Mouse (Mus musculus) intestine, embryonic 15.5 days (tissue): ENCODE data around the gene Ipo9. TPM values are rescaled to one million over a fixed set of nuclear protein-coding genes. Genes with fewer than 3 reads are reported as not detected.

Experiments used
- ATAC-seq: fragments of 200-750 bp; cut with Nextera tagmentation; 2 replicates; pipeline ENCODE4 v1.8.0; 2017; ENCODE audit warnings: moderate TSS enrichment, moderate library complexity
- H3K27ac ChIP-seq: fragments of 300-500 bp; sonication (generic); 2 replicates; pipeline ENCODE4 v1.5.1; 2015; ENCODE audit warnings: mild to moderate bottlenecking, inconsistent platforms
- H3K27me3 ChIP-seq: fragments of 300-500 bp; sonication (generic); replicated peaks from 2 replicates; pipeline ENCODE4 v1.6.1; 2015; ENCODE audit warnings: inconsistent platforms
- H3K36me3 ChIP-seq: fragments of 300-500 bp; sonication (generic); 2 replicates; pipeline ENCODE4 v1.6.1; 2015; ENCODE audit warnings: inconsistent platforms
- H3K4me1 ChIP-seq: fragments of 300-500 bp; sonication (generic); replicated peaks from 2 replicates; pipeline ENCODE4 v1.6.1; 2015; ENCODE audit warnings: inconsistent platforms
- H3K4me2 ChIP-seq: fragments of 300-500 bp; sonication (generic); replicated peaks from 2 replicates; pipeline ENCODE4 v1.6.1; 2015; ENCODE audit warnings: mild to moderate bottlenecking, inconsistent platforms
- H3K4me3 ChIP-seq: fragments of 300-500 bp; sonication (generic); replicated peaks from 2 replicates; pipeline ENCODE4 v1.5.1; 2015; ENCODE audit warnings: inconsistent platforms
- H3K9ac ChIP-seq: fragments of 300-500 bp; sonication (generic); 2 replicates; pipeline ENCODE4 v1.6.1; 2015; ENCODE audit warnings: inconsistent platforms
- H3K9me3 ChIP-seq: fragments of 300-500 bp; sonication (generic); 2 replicates; pipeline ENCODE4 v1.6.1; 2016; ENCODE audit warnings: inconsistent platforms
- WGBS: fragments of 180-500 bp; shearing (Covaris S2); methylation state at CpG from one replicate; pipeline ENCODE4 v1.1.7; 2015; 5-methylcytosine and 5-hydroxymethylcytosine counted together
- polyA plus RNA-seq: library from polyadenylated mRNA; unstranded; fragments of >200 nt; fragmentation: Nextera tagmentation; extraction: Ambion mirVana; gene quantifications from 2 replicates; pipeline ENCODE4 v1.2.1, GENCODE M21; 2015

The Ipo9 gene
- polyA plus RNA-seq, result 85.6 and 92.2 TPM in 2 replicates

GRCm38 (mm10) chr1:135429901-135430668 lies at the start of gene Ipo9:
Ipo9 (minus strand) TSS chr1:135430499.
- H3K9ac ChIP-seq, result peak within 1 kb of the TSS; percentile 93
- peak within 1 kb of the TSS; percentile 94 for H3K4me3 ChIP-seq
- under 1% methylated on average over 65 of the region's 65 CpGs for WGBS
- 0 out of 2 replicates have a peak, but pooled peaks cover 3% of the 10 kb centered on the region for H3K36me3 ChIP-seq
- peak within 1 kb of the TSS; percentile 73 for H3K4me2 ChIP-seq
- no peaks in the 10 kb centered on the region for H3K27me3 ChIP-seq
- peak; percentile 99 for ATAC-seq
- H3K27ac ChIP-seq, result peak within 1 kb of the TSS; percentile 90
- peaks cover 22% of the 10 kb centered on the region for H3K4me1 ChIP-seq
- H3K9me3 ChIP-seq, result no peaks in the 10 kb centered on the region

GRCm38 (mm10) chr1:135475571-135475895 lies 45.2 kb upstream of the Ipo9 start:
- Histone ChIP-seq H3K9ac (no peak overlapping the region), H3K4me3 (no peak overlapping the region), H3K27ac (no peak overlapping the region), H3K4me2 (no peak overlapping the region), H3K27me3 (no peaks in the 10 kb centered on the region), H3K36me3 (0 out of 2 replicates have a peak, but pooled peaks cover 2% of the 10 kb centered on the region), H3K9me3 (no peaks in the 10 kb centered on the region), H3K4me1 (no peaks in the 10 kb centered on the region)
- ATAC-seq, result no peak
- WGBS, result 85% methylated on average over 7 of the region's 7 CpGs

- ATAC-seq, result no peak
- H3K4me1 ChIP-seq, result no peaks in the 10 kb centered on the region
- H3K9ac ChIP-seq, result no peak overlapping the region
- WGBS, result 67% methylated on average over 15 of the region's 15 CpGs
- H3K4me2 ChIP-seq, result no peak overlapping the region
- no peaks in the 10 kb centered on the region for H3K9me3 ChIP-seq
- H3K36me3 ChIP-seq, result 0 out of 2 replicates have a peak, but pooled peaks cover 2% of the 10 kb centered on the region
- no peak overlapping the region for H3K4me3 ChIP-seq
- H3K27me3 ChIP-seq, result no peaks in the 10 kb centered on the region
- H3K27ac ChIP-seq, result no peak overlapping the region
Measured at GRCm38 (mm10) chr1:135474861-135475570, 44.7 kb upstream of the Ipo9 start.

- peaks cover 14% of the 10 kb centered on the region for H3K36me3 ChIP-seq
- no peak overlapping the region for H3K27ac ChIP-seq
- no peak overlapping the region for H3K4me2 ChIP-seq
- no peak for ATAC-seq
- H3K27me3 ChIP-seq, result no peaks in the 10 kb centered on the region
- H3K9me3 ChIP-seq, result no peaks in the 10 kb centered on the region
- no peaks in the 10 kb centered on the region for H3K4me1 ChIP-seq
- 49% methylated on average over 5 of the region's 5 CpGs for WGBS
- H3K9ac ChIP-seq, result no peak overlapping the region
- H3K4me3 ChIP-seq, result no peak overlapping the region
Measured at GRCm38 (mm10) chr1:135472536-135472935, 42.2 kb upstream of the Ipo9 start.

- Histone ChIP-seq H3K4me1 (no peaks in the 10 kb centered on the region), H3K36me3 (peaks cover 22% of the 10 kb centered on the region), H3K4me3 (no peak overlapping the region), H3K27ac (no peak overlapping the region), H3K4me2 (no peak overlapping the region), H3K9me3 (no peaks in the 10 kb centered on the region), H3K9ac (no peak overlapping the region), H3K27me3 (no peaks in the 10 kb centered on the region)
- ATAC-seq, result no peak
- WGBS, result 82% methylated on average over 5 of the region's 5 CpGs
Measured at GRCm38 (mm10) chr1:135471742-135472141, 41.4 kb upstream of the Ipo9 start.

GRCm38 (mm10) chr1:135470546-135470945 lies 40.2 kb upstream of the Ipo9 start:
- H3K4me1 ChIP-seq, result no peaks in the 10 kb centered on the region
- 93% methylated on average over 13 of the region's 13 CpGs for WGBS
- H3K36me3 ChIP-seq, result peaks cover 22% of the 10 kb centered on the region

GRCm38 (mm10) chr1:135467462-135467861 lies 37.2 kb upstream of the Ipo9 start:
- no peaks in the 10 kb centered on the region for H3K9me3 ChIP-seq
- no peak overlapping the region for H3K4me2 ChIP-seq
- H3K4me3 ChIP-seq, result no peak overlapping the region
- H3K9ac ChIP-seq, result no peak overlapping the region
- peaks cover 3% of the 10 kb centered on the region; the same call in 1 of the 2 replicates for H3K4me1 ChIP-seq
- H3K36me3 ChIP-seq, result peaks cover 24% of the 10 kb centered on the region
- WGBS, result 92% methylated on average over 5 of the region's 5 CpGs
- no peaks in the 10 kb centered on the region for H3K27me3 ChIP-seq
- H3K27ac ChIP-seq, result no peak overlapping the region
- no peak for ATAC-seq

More at GRCm38 (mm10) chr1:135470546-135470945, 40.2 kb upstream of the Ipo9 start:
- Histone ChIP-seq H3K27me3 (no peaks in the 10 kb centered on the region), H3K4me3 (no peak overlapping the region), H3K9me3 (no peaks in the 10 kb centered on the region), H3K9ac (no peak overlapping the region), H3K27ac (no peak overlapping the region), H3K4me2 (no peak overlapping the region)
- no peak for ATAC-seq

- WGBS, result 48% methylated on average over 3 of the region's 3 CpGs
- H3K4me2 ChIP-seq, result no peak overlapping the region
- H3K9me3 ChIP-seq, result no peaks in the 10 kb centered on the region
- H3K9ac ChIP-seq, result no peak overlapping the region
- H3K4me3 ChIP-seq, result no peak overlapping the region
- H3K36me3 ChIP-seq, result peaks cover 24% of the 10 kb centered on the region
- peaks cover 8% of the 10 kb centered on the region; the same call in 1 of the 2 replicates for H3K4me1 ChIP-seq
- ATAC-seq, result peak; percentile 65
- no peaks in the 10 kb centered on the region for H3K27me3 ChIP-seq
- no peak overlapping the region for H3K27ac ChIP-seq
Measured at GRCm38 (mm10) chr1:135466935-135467334, 36.6 kb upstream of the Ipo9 start.

- Histone ChIP-seq H3K9ac (no peak overlapping the region), H3K4me2 (no peak overlapping the region)
Measured at GRCm38 (mm10) chr1:135465734-135466133, 35.4 kb upstream of the Ipo9 start.

GRCm38 (mm10) chr1:135462736-135463135 lies 32.4 kb upstream of the Ipo9 start:
- no peaks in the 10 kb centered on the region for H3K9me3 ChIP-seq

More at GRCm38 (mm10) chr1:135465734-135466133, 35.4 kb upstream of the Ipo9 start:
- no peak overlapping the region for H3K27ac ChIP-seq
- H3K4me3 ChIP-seq, result no peak overlapping the region
- no peaks in the 10 kb centered on the region for H3K27me3 ChIP-seq
- H3K4me1 ChIP-seq, result peaks cover 9% of the 10 kb centered on the region; the same call in 1 of the 2 replicates
- WGBS, result 88% methylated on average over 17 of the region's 19 CpGs
- no peak for ATAC-seq
- peaks cover 24% of the 10 kb centered on the region for H3K36me3 ChIP-seq
- no peaks in the 10 kb centered on the region for H3K9me3 ChIP-seq

GRCm38 (mm10) chr1:135462304-135462703 lies 32.0 kb upstream of the Ipo9 start:
- H3K36me3 ChIP-seq, result peaks cover 20% of the 10 kb centered on the region
- H3K9ac ChIP-seq, result no peak overlapping the region
- H3K4me2 ChIP-seq, result no peak overlapping the region
- no peak overlapping the region for H3K4me3 ChIP-seq
- H3K4me1 ChIP-seq, result peaks cover 9% of the 10 kb centered on the region; the same call in 1 of the 2 replicates
- H3K27me3 ChIP-seq, result no peaks in the 10 kb centered on the region
- no peak for ATAC-seq
- 50% methylated on average over 4 of the region's 4 CpGs for WGBS
- H3K27ac ChIP-seq, result peak overlapping the region; percentile 22
- no peaks in the 10 kb centered on the region for H3K9me3 ChIP-seq

More at GRCm38 (mm10) chr1:135462736-135463135, 32.4 kb upstream of the Ipo9 start:
- Histone ChIP-seq H3K9ac (no peak overlapping the region), H3K27me3 (no peaks in the 10 kb centered on the region), H3K4me3 (no peak overlapping the region), H3K36me3 (peaks cover 24% of the 10 kb centered on the region), H3K27ac (peak overlapping the region; percentile 22), H3K4me2 (no peak overlapping the region), H3K4me1 (peaks cover 9% of the 10 kb centered on the region; the same call in 1 of the 2 replicates)
- ATAC-seq, result no peak
- WGBS, result 44% methylated on average over 8 of the region's 8 CpGs

GRCm38 (mm10) chr1:135461097-135461730 lies 30.9 kb upstream of the Ipo9 start:
- H3K36me3 ChIP-seq, result peaks cover 14% of the 10 kb centered on the region
- H3K27me3 ChIP-seq, result no peaks in the 10 kb centered on the region
- ATAC-seq, result peak; percentile 49; the same call in 1 of the 2 replicates
- no peak overlapping the region for H3K4me2 ChIP-seq
- H3K4me3 ChIP-seq, result no peak overlapping the region
- 0 out of 2 replicates have a peak overlapping the region, but pooled peaks have one; percentile 22 for H3K27ac ChIP-seq
- peaks cover 9% of the 10 kb centered on the region; the same call in 1 of the 2 replicates for H3K4me1 ChIP-seq
- no peaks in the 10 kb centered on the region for H3K9me3 ChIP-seq
- WGBS, result 82% methylated on average over 3 of the region's 3 CpGs
- H3K9ac ChIP-seq, result no peak overlapping the region
